In genomic region chr17:46462226-46462625, GRCm38 (mm10) we compare ENCODE assay signal across 32 mouse cellular contexts. TPM values are rescaled to one million over a fixed set of nuclear protein-coding genes. Genes with fewer than 3 reads are reported as not detected.
DNase-seq lines count a peak whose midpoint lies in the region; ATAC-seq and TF ChIP-seq lines count a peak whose summit lies in the region.
"Had no signal": no experiment of that assay in that cellular context is flagged by ENCODE, and none has a peak within 500 bp of the region (broad histone marks: within the 10 kb centered on the region; RNA-seq: fewer than 3 reads in every experiment).

No protein-coding gene starts in this region.

- H3K4me2 ChIP-seq in heart, embryonic 11.5 days, result no peak overlapping the region
- H3K4me2 ChIP-seq in heart, embryonic 16.5 days (ENCODE audit: low read depth, low read length), result no peak overlapping the region
- H3K4me2 ChIP-seq: hindbrain, embryonic 13.5 days; limb, embryonic 12.5 days; liver, embryonic 11.5 days; midbrain, embryonic 13.5 days; neural tube, embryonic 13.5 days had no signal

- intact Hi-C loops in heart, adult 2 months (cut with DNase I), result no loop called here
- intact Hi-C loops in heart, postnatal 36 days (cut with DNase I), result no loop called here
- intact Hi-C loops in left cerebral cortex, postnatal 4 days (cut with DNase I), result no loop called here

- no peak overlapping the region for H3K27ac ChIP-seq in heart, adult 2 months
- H3K27ac ChIP-seq in heart, embryonic 11.5 days (ENCODE audit: low read depth, low read length), result no peak overlapping the region
- no peak overlapping the region for H3K27ac ChIP-seq in heart, embryonic 16.5 days (ENCODE audit: low read length)
- H3K27ac ChIP-seq: hindbrain, embryonic 13.5 days; kidney, postnatal 0 days; limb, embryonic 12.5 days; midbrain, embryonic 13.5 days; neural tube, embryonic 13.5 days; stomach, postnatal 0 days had no signal

- no peaks in the 10 kb centered on the region for H3K36me3 ChIP-seq in heart, adult 2 months (ENCODE audit: control insufficient read depth, insufficient read depth, low read length)
- no peaks in the 10 kb centered on the region for H3K36me3 ChIP-seq in heart, embryonic 11.5 days (ENCODE audit: control insufficient read depth, insufficient read depth, low read length)
- no peaks in the 10 kb centered on the region for H3K36me3 ChIP-seq in heart, embryonic 16.5 days (ENCODE audit: control insufficient read depth, insufficient read depth)
- H3K36me3 ChIP-seq: G1E; limb, embryonic 12.5 days had no signal

- TF ChIP-seq POLR2A in heart, adult 2 months (IDR thresholded peaks at IDR 0.05; ENCODE audit: insufficient read depth, low read depth, low read length), result no peak

- H3K27me3 ChIP-seq in heart, adult 2 months (ENCODE audit: control insufficient read depth, insufficient read depth, low read length), result no peaks in the 10 kb centered on the region; the same call in 1 of the 2 replicates
- peaks cover 44% of the 10 kb centered on the region for H3K27me3 ChIP-seq in heart, embryonic 11.5 days (ENCODE audit: control insufficient read depth, insufficient read depth, low read length)
- H3K27me3 ChIP-seq in heart, embryonic 16.5 days (ENCODE audit: control insufficient read depth, insufficient read depth, low read length), result peaks cover 31% of the 10 kb centered on the region

- no peaks in the 10 kb centered on the region for H3K9me3 ChIP-seq in heart, embryonic 11.5 days (replicated peaks; ENCODE audit: control insufficient read depth, low read length)
- H3K9me3 ChIP-seq in heart, embryonic 16.5 days (replicated peaks; ENCODE audit: control insufficient read depth, low read length), result no peaks in the 10 kb centered on the region
- H3K9me3 ChIP-seq: G1E; hindbrain, embryonic 13.5 days; limb, embryonic 12.5 days; megakaryocyte, embryonic 14.5 days; midbrain, embryonic 13.5 days; neural tube, embryonic 13.5 days had no signal

- no peak overlapping the region for H3K4me3 ChIP-seq in heart, adult 2 months
- no peak overlapping the region for H3K4me3 ChIP-seq in heart, embryonic 11.5 days (ENCODE audit: low read depth, low read length)
- H3K4me3 ChIP-seq in heart, embryonic 16.5 days (ENCODE audit: low read length), result no peak overlapping the region
- H3K4me3 ChIP-seq: hindbrain, embryonic 13.5 days; limb, embryonic 12.5 days; megakaryocyte, embryonic 14.5 days; midbrain, embryonic 13.5 days; neural tube, embryonic 13.5 days had no signal

- H3K4me1 ChIP-seq in heart, adult 2 months (ENCODE audit: control insufficient read depth, insufficient read depth, low read length), result no peaks in the 10 kb centered on the region
- peaks cover 20% of the 10 kb centered on the region for H3K4me1 ChIP-seq in heart, embryonic 11.5 days (ENCODE audit: control insufficient read depth, insufficient read depth, low read length)
- H3K4me1 ChIP-seq in heart, embryonic 16.5 days (ENCODE audit: control insufficient read depth, insufficient read depth, low read length), result peaks cover 25% of the 10 kb centered on the region

- peak; percentile 68 for DNase-seq in adrenal gland, postnatal 10 days
- no peak for DNase-seq in adrenal gland, adult 8-10 months
- peak; percentile 60 to 82 for DNase-seq in heart, adult 2 months
- DNase-seq in heart, postnatal 36 days, result peak; percentile 43 to 46
- no peak for DNase-seq in left cerebral cortex, adult 11 months (ENCODE audit: low spot score)
- DNase-seq in left cerebral cortex, postnatal 4 days, result no peak
- DNase-seq: cerebellum, adult 8-10 months; gastrocnemius, postnatal 36 days; kidney, adult 8-10 months; kidney, postnatal 4 days; layer of hippocampus, postnatal 36 days; lung, postnatal 4 days; right cerebral cortex, postnatal 4 days; thymus, adult 18-20 months; thymus, postnatal 25 days had no signal

- 44% methylated on average over 5 of the region's 5 CpGs for WGBS in heart, adult 2 months
- WGBS in heart, embryonic 11.5 days (ENCODE audit: insufficient replicate concordance), result 45% methylated on average over 5 of the region's 5 CpGs
- WGBS in heart, embryonic 16.5 days, result 43% methylated on average over 5 of the region's 5 CpGs

- TF ChIP-seq EP300 in heart, adult 2 months (IDR thresholded peaks at IDR 0.05; ENCODE audit: insufficient read depth, low read depth, low read length), result peak; percentile 91

- no peaks in the 10 kb centered on the region for H3K79me2 ChIP-seq in heart, adult 2 months (replicated peaks; ENCODE audit: control insufficient read depth, insufficient read depth, low read length)

- H3K9ac ChIP-seq in heart, adult 2 months (ENCODE audit: low read depth, low read length), result no peak overlapping the region
- no peak overlapping the region for H3K9ac ChIP-seq in heart, embryonic 11.5 days (ENCODE audit: low read depth, low read length)
- no peak overlapping the region for H3K9ac ChIP-seq in heart, embryonic 16.5 days (ENCODE audit: low read length)
- H3K9ac ChIP-seq: hindbrain, embryonic 13.5 days; limb, embryonic 12.5 days; midbrain, embryonic 13.5 days; neural tube, embryonic 13.5 days had no signal

- no peak for ATAC-seq in heart, embryonic 11.5 days (replicated peaks; ENCODE audit: insufficient number of reproducible peaks, low FRiP score, low TSS enrichment)
- peak; percentile 34; the same call in 1 of the 2 replicates for ATAC-seq in heart, embryonic 16.5 days (replicated peaks; ENCODE audit: extremely low read depth, insufficient read depth, low FRiP score)
- ATAC-seq: forebrain, embryonic 14.5 days; intestine, embryonic 16.5 days; midbrain, embryonic 13.5 days had no signal

- TF ChIP-seq CTCF in heart, adult 2 months (IDR thresholded peaks at IDR 0.05), result no peak

RNA-seq across cellular contexts. Expression of gene Slc22a7, which starts 24.0 kb away (rescaled TPM):
- total RNA-seq in adrenal gland, postnatal 10 days (2021), result 10 to 100 TPM in 1 of 2 experiments, 1 to 10 TPM in 1; 5.4 to 14.6 TPM
- total RNA-seq in adrenal gland, adult 8-10 months (2022), result not detected
- total RNA-seq in heart, adult 2 months (2021), result not detected
- polyA plus RNA-seq in heart, adult 2 months (2012; rRNA removed), result 0.38 TPM in 1 of 2 replicates, not detected in the other
- 0.20 TPM in 1 of 2 replicates, not detected in the other for polyA plus RNA-seq in heart, embryonic 11.5 days (2014; fragmentation: Nextera tagmentation; extraction: Ambion mirVana)
- polyA plus RNA-seq in heart, embryonic 16.5 days (2015; fragmentation: Nextera tagmentation; extraction: Ambion mirVana), result 0.55 and 1.2 TPM in 2 replicates
- total RNA-seq in heart, postnatal 36 days (2021), result not detected
- under 1 TPM; 0.28 to 0.62 TPM for total RNA-seq in left cerebral cortex, postnatal 4 days (2021)
- total RNA-seq: G1E; gastrocnemius, postnatal 36 days had no signal
- polyA plus RNA-seq: embryonic facial prominence, embryonic 11.5 days; forebrain, embryonic 14.5 days; G1E; heart, embryonic 14.5 days; hindbrain, embryonic 13.5 days; intestine, embryonic 16.5 days; limb, embryonic 12.5 days; liver, embryonic 11.5 days; lung, embryonic 16.5 days; midbrain, embryonic 13.5 days; neural tube, embryonic 13.5 days; stomach, postnatal 0 days had no signal

RNA-seq across cellular contexts. Expression of gene Ttbk1, which starts 25.2 kb away (rescaled TPM):
- 1 to 10 TPM; 1.2 to 2.2 TPM for total RNA-seq in adrenal gland, postnatal 10 days (2021)
- 1 to 10 TPM in 3 of 4 experiments, under 1 TPM in 1; 0.98 to 1.4 (median 1.2) TPM for total RNA-seq in adrenal gland, adult 8-10 months (2022)
- under 1 TPM; 0.16 to 0.23 TPM for total RNA-seq in heart, adult 2 months (2021)
- 0.21 and 0.23 TPM in 2 replicates for polyA plus RNA-seq in heart, adult 2 months (2012; rRNA removed)
- polyA plus RNA-seq in heart, embryonic 11.5 days (2014; fragmentation: Nextera tagmentation; extraction: Ambion mirVana), result 0.04 and 0.07 TPM in 2 replicates
- polyA plus RNA-seq in heart, embryonic 16.5 days (2015; fragmentation: Nextera tagmentation; extraction: Ambion mirVana), result 0.07 and 0.14 TPM in 2 replicates
- total RNA-seq in heart, postnatal 36 days (2021), result under 1 TPM; 0.19 TPM
- total RNA-seq in left cerebral cortex, postnatal 4 days (2021), result 10 to 100 TPM; 86.7 to 88.6 TPM
- polyA plus RNA-seq: liver, embryonic 16.5 days had no signal

RNA-seq across cellular contexts. Expression of gene Crip3, which starts 33.5 kb away (rescaled TPM):
- total RNA-seq in adrenal gland, postnatal 10 days (2021), result under 1 TPM; 0.39 to 1.00 TPM
- 1 to 10 TPM in 3 of 4 experiments, under 1 TPM in 1; 0.58 to 3.1 (median 2.2) TPM for total RNA-seq in adrenal gland, adult 8-10 months (2022)
- under 1 TPM; 0.76 to 0.82 TPM for total RNA-seq in heart, adult 2 months (2021)
- polyA plus RNA-seq in heart, adult 2 months (2012; rRNA removed), result 3.5 and 3.8 TPM in 2 replicates
- 0.39 and 0.97 TPM in 2 replicates for polyA plus RNA-seq in heart, embryonic 11.5 days (2014; fragmentation: Nextera tagmentation; extraction: Ambion mirVana)
- 20.2 and 37.5 TPM in 2 replicates for polyA plus RNA-seq in heart, embryonic 16.5 days (2015; fragmentation: Nextera tagmentation; extraction: Ambion mirVana)
- 1 to 10 TPM in 1 of 2 experiments, not detected in 1; 1.2 TPM for total RNA-seq in heart, postnatal 36 days (2021)
- 1 to 10 TPM; 2.6 to 4.7 TPM for total RNA-seq in left cerebral cortex, postnatal 4 days (2021)
- total RNA-seq: G1E had no signal
- polyA plus RNA-seq: G1E; liver, embryonic 16.5 days had no signal

RNA-seq across cellular contexts. Expression of gene Dnph1, which starts 34.3 kb away (rescaled TPM):
- 1 to 10 TPM; 5.7 to 6.1 TPM for total RNA-seq in adrenal gland, postnatal 10 days (2021)
- total RNA-seq in adrenal gland, adult 8-10 months (2022), result 1 to 10 TPM; 4.5 to 6.9 (median 6.4) TPM
- 1 to 10 TPM; 1.8 to 1.9 TPM for total RNA-seq in heart, adult 2 months (2021)
- 0.80 and 0.97 TPM in 2 replicates for polyA plus RNA-seq in heart, adult 2 months (2012; rRNA removed)
- polyA plus RNA-seq in heart, embryonic 11.5 days (2014; fragmentation: Nextera tagmentation; extraction: Ambion mirVana), result 27.9 and 28.4 TPM in 2 replicates
- 28.0 and 29.6 TPM in 2 replicates for polyA plus RNA-seq in heart, embryonic 16.5 days (2015; fragmentation: Nextera tagmentation; extraction: Ambion mirVana)
- total RNA-seq in heart, postnatal 36 days (2021), result 1 to 10 TPM in 1 of 2 experiments, under 1 TPM in 1; 0.89 to 2.2 TPM
- total RNA-seq in left cerebral cortex, postnatal 4 days (2021), result 1 to 10 TPM; 6.0 to 7.1 TPM

Comparison
In these comparisons a context has a peak if more than half of its experiments do, and no peak if none do; other contexts are left out.
1. DNase-seq: peak in adrenal gland, postnatal 10 days (single experiment), heart, adult 2 months (2 of 2) and heart, postnatal 36 days (2 of 2); none in adrenal gland, adult 8-10 months (single experiment), left cerebral cortex, adult 11 months (single experiment) and left cerebral cortex, postnatal 4 days (single experiment).
2. RNA of gene Ttbk1, which starts 25.2 kb away (total RNA-seq): 86.7 to 88.6 TPM in left cerebral cortex, postnatal 4 days; 1.2 to 2.2 TPM in adrenal gland, postnatal 10 days, 0.98 to 1.4 TPM in adrenal gland, adult 8-10 months, 0.16 to 0.23 TPM in heart, adult 2 months and 0.19 TPM in heart, postnatal 36 days; every median in the first group is over 10 times any median in the second.